Mouse (Mus musculus) kidney, postnatal 0 days (tissue): ENCODE results near the gene Olfr480. TPM values are rescaled to one million over a fixed set of nuclear protein-coding genes. Genes with fewer than 3 reads are reported as not detected.

Source experiments
- ATAC-seq: fragments of 200-750 bp; cut with Nextera tagmentation; replicated peaks from 2 replicates; pipeline ENCODE4 v1.8.0; 2017; ENCODE audit warnings: low read depth, moderate number of reproducible peaks, moderate TSS enrichment, moderate library complexity; ENCODE audit not compliant: low FRiP score
- DNase-seq: peaks from one replicate; pipeline ENCODE4 v3.0.0-alpha.2; 2016; ENCODE audit warnings: low spot score
- H3K27ac ChIP-seq: fragments of 300-500 bp; sonication (generic); 2 replicates; pipeline ENCODE4 v1.5.1; 2014; ENCODE audit warnings: mild to moderate bottlenecking
- H3K27me3 ChIP-seq: fragments of 300-500 bp; sonication (generic); 2 replicates; pipeline ENCODE4 v1.6.1; 2014; ENCODE audit warnings: low read length, mixed read lengths; ENCODE audit not compliant: insufficient read depth
- H3K36me3 ChIP-seq: fragments of 300-500 bp; sonication (generic); 2 replicates; pipeline ENCODE4 v1.6.1; 2014; ENCODE audit warnings: low read length, mixed read lengths; ENCODE audit not compliant: insufficient read depth
- H3K4me1 ChIP-seq: fragments of 300-500 bp; sonication (generic); replicated peaks from 2 replicates; pipeline ENCODE4 v1.6.1; 2014; ENCODE audit warnings: antibody characterized with exemption, low read length, mixed read lengths; ENCODE audit not compliant: insufficient read depth
- H3K4me2 ChIP-seq: fragments of 300-500 bp; sonication (generic); 2 replicates; pipeline ENCODE4 v1.6.1; 2014; ENCODE audit warnings: mild to moderate bottlenecking, low read length, moderate library complexity, mixed read lengths
- H3K4me3 ChIP-seq: fragments of 300-500 bp; sonication (generic); replicated peaks from 2 replicates; pipeline ENCODE4 v1.5.1; 2014; ENCODE audit warnings: low read depth, low read length
- H3K9ac ChIP-seq: fragments of 300-500 bp; sonication (generic); 2 replicates; pipeline ENCODE4 v1.6.1; 2014; ENCODE audit warnings: low read depth, low read length
- H3K9me3 ChIP-seq: fragments of 300-500 bp; sonication (generic); replicated peaks from 2 replicates; pipeline ENCODE4 v1.6.1; 2016; ENCODE audit warnings: low read length, inconsistent platforms, mixed read lengths
- CTCF ChIP-seq: IDR thresholded peaks from 2 replicates; pipeline ENCODE4 v1.5.1; 2016; ENCODE audit warnings: antibody characterized with exemption, low read depth, mild to moderate bottlenecking, moderate library complexity
- WGBS: fragments of 180-500 bp; shearing (Covaris S2); extraction: QIAGEN DNeasy Blood & Tissue Kit; methylation state at CpG from one replicate; pipeline ENCODE4 v1.1.7; 2014; 5-methylcytosine and 5-hydroxymethylcytosine counted together
- polyA plus RNA-seq: library from polyadenylated mRNA; unstranded; fragments of >200 nt; fragmentation: Nextera tagmentation; extraction: Ambion mirVana; gene quantifications from 2 replicates; pipeline ENCODE4 v1.2.1, GENCODE M21; 2015

Gene Olfr480
- not detected in 2 replicates for polyA plus RNA-seq

GRCm38 (mm10) chr7:108067246-108067645 is at the start of gene Olfr480:
Gene Olfr480 (minus strand): TSS chr7:108067346.
- WGBS: 85% methylated on average over 1 of the region's 1 CpGs
- TF ChIP-seq CTCF: no peak
- no peak for ATAC-seq

GRCm38 (mm10) chr7:108100549-108100948 is 33.4 kb upstream of the Olfr480 start, which contains the start of gene Olfr483:
Gene Olfr483 (plus strand): TSS chr7:108100849.
- Histone ChIP-seq H3K27ac (no peak within 1 kb of the TSS), H3K4me1 (no peaks in the 10 kb centered on the region), H3K9me3 (no peaks in the 10 kb centered on the region), H3K36me3 (no peaks in the 10 kb centered on the region), H3K4me2 (no peak within 1 kb of the TSS), H3K27me3 (no peaks in the 10 kb centered on the region), H3K9ac (no peak within 1 kb of the TSS), H3K4me3 (no peak within 1 kb of the TSS)
- ATAC-seq (no peak), DNase-seq (no peak)
- TF ChIP-seq CTCF: no peak
- WGBS: 88% methylated on average over 1 of the region's 1 CpGs

More at GRCm38 (mm10) chr7:108067246-108067645, at the start of gene Olfr480:
- Histone ChIP-seq H3K27ac (no peak within 1 kb of the TSS), H3K27me3 (no peaks in the 10 kb centered on the region), H3K4me2 (no peak within 1 kb of the TSS), H3K9ac (no peak within 1 kb of the TSS), H3K36me3 (no peaks in the 10 kb centered on the region), H3K9me3 (no peaks in the 10 kb centered on the region), H3K4me1 (no peaks in the 10 kb centered on the region), H3K4me3 (no peak within 1 kb of the TSS)
- no peak for DNase-seq

- DNase-seq (no peak), ATAC-seq (no peak)
- Histone ChIP-seq H3K4me3 (no peak within 1 kb of the TSS), H3K4me2 (no peak within 1 kb of the TSS), H3K27ac (no peak within 1 kb of the TSS), H3K36me3 (no peaks in the 10 kb centered on the region), H3K9me3 (no peaks in the 10 kb centered on the region), H3K4me1 (no peaks in the 10 kb centered on the region), H3K9ac (no peak within 1 kb of the TSS), H3K27me3 (no peaks in the 10 kb centered on the region)
- no peak for TF ChIP-seq CTCF
- 68% methylated on average over 1 of the region's 1 CpGs for WGBS
These were observed 30.3 kb upstream of the Olfr480 start, which contains the start of gene Olfr482 for GRCm38 (mm10) chr7:108097486-108097885. Gene Olfr482 (minus strand): TSS chr7:108097586.

GRCm38 (mm10) chr7:108079555-108079954 is 12.4 kb upstream of the Olfr480 start, which contains the start of gene Olfr481:
Gene Olfr481 (plus strand): TSS chr7:108079855.
- TF ChIP-seq CTCF: no peak
- ATAC-seq (no peak), DNase-seq (no peak)
- Histone ChIP-seq H3K27ac (no peak within 1 kb of the TSS), H3K4me3 (no peak within 1 kb of the TSS), H3K9ac (no peak within 1 kb of the TSS), H3K27me3 (no peaks in the 10 kb centered on the region), H3K36me3 (no peaks in the 10 kb centered on the region), H3K4me1 (no peaks in the 10 kb centered on the region), H3K4me2 (no peak within 1 kb of the TSS), H3K9me3 (no peaks in the 10 kb centered on the region)

GRCm38 (mm10) chr7:108050393-108050792 is 16.8 kb downstream of the Olfr480 start, which contains the start of gene Olfr479:
Gene Olfr479 (plus strand): TSS chr7:108050693.
- Histone ChIP-seq H3K4me3 (no peak within 1 kb of the TSS), H3K9ac (no peak within 1 kb of the TSS), H3K36me3 (no peaks in the 10 kb centered on the region), H3K4me1 (no peaks in the 10 kb centered on the region), H3K27me3 (no peaks in the 10 kb centered on the region), H3K4me2 (no peak within 1 kb of the TSS), H3K27ac (no peak within 1 kb of the TSS), H3K9me3 (no peaks in the 10 kb centered on the region)
- no peak for TF ChIP-seq CTCF
- ATAC-seq (no peak), DNase-seq (no peak)
- WGBS: 87% methylated on average over 2 of the region's 2 CpGs

- no peak for TF ChIP-seq CTCF
- Histone ChIP-seq H3K4me2 (no peak within 1 kb of the TSS), H3K9me3 (no peaks in the 10 kb centered on the region), H3K27ac (no peak within 1 kb of the TSS), H3K4me3 (no peak within 1 kb of the TSS), H3K36me3 (no peaks in the 10 kb centered on the region), H3K4me1 (no peaks in the 10 kb centered on the region), H3K9ac (no peak within 1 kb of the TSS), H3K27me3 (no peaks in the 10 kb centered on the region)
- DNase-seq (no peak), ATAC-seq (no peak)
- 74% methylated on average over 3 of the region's 3 CpGs for whole genome bisulfite sequencing
These were observed 33.3 kb downstream of the Olfr480 start, which contains the start of gene Olfr478 for GRCm38 (mm10) chr7:108033889-108034288. Gene Olfr478 (minus strand): TSS chr7:108033989.

Other genes with a start within 250 kb of the Olfr480 start
- gene Olfr469, start 241.8 kb downstream of the Olfr480 start, polyA plus RNA-seq: not detected in 2 replicates
- gene Olfr470, start 219.9 kb downstream of the Olfr480 start, polyA plus RNA-seq: not detected in 2 replicates
- not detected in 2 replicates for gene Olfr472, start 169.4 kb downstream of the Olfr480 start, polyA plus RNA-seq
- gene Olfr473, start 136.9 kb downstream of the Olfr480 start, polyA plus RNA-seq: not detected in 2 replicates
- gene Olfr474, start 112.7 kb downstream of the Olfr480 start, polyA plus RNA-seq: not detected in 2 replicates
- gene Olfr476, start 102.5 kb downstream of the Olfr480 start, polyA plus RNA-seq: not detected in 2 replicates
- not detected in 2 replicates for gene Olfr477, start 80.7 kb downstream of the Olfr480 start, polyA plus RNA-seq
- not detected in 2 replicates for gene Olfr478, start 33.4 kb downstream of the Olfr480 start, polyA plus RNA-seq
- gene Olfr479, start 16.7 kb downstream of the Olfr480 start, polyA plus RNA-seq: not detected in 2 replicates
- not detected in 2 replicates for gene Olfr481, start 12.5 kb upstream of the Olfr480 start, polyA plus RNA-seq
- 0.12 and 0.13 TPM in 2 replicates for gene Olfr482, start 30.2 kb upstream of the Olfr480 start, polyA plus RNA-seq
- not detected in 2 replicates for gene Olfr483, start 33.5 kb upstream of the Olfr480 start, polyA plus RNA-seq
- gene Olfr484, start 60.1 kb upstream of the Olfr480 start, polyA plus RNA-seq: not detected in 2 replicates
- not detected in 2 replicates for gene Olfr485, start 92.5 kb upstream of the Olfr480 start, polyA plus RNA-seq
- not detected in 2 replicates for gene Olfr486, start 105.4 kb upstream of the Olfr480 start, polyA plus RNA-seq
- gene Olfr487, start 147.3 kb upstream of the Olfr480 start, polyA plus RNA-seq: not detected in 2 replicates
- not detected in 2 replicates for gene Olfr488, start 191.0 kb upstream of the Olfr480 start, polyA plus RNA-seq
- not detected in 2 replicates for gene Olfr490, start 221.6 kb upstream of the Olfr480 start, polyA plus RNA-seq
- gene Olfr491, start 246.1 kb upstream of the Olfr480 start, polyA plus RNA-seq: not detected in 2 replicates